Mouse (Mus musculus) kidney, adult 9 months (tissue): Measurements from ENCODE around the gene Rasgef1c.

ENCODE experiments used
- DNase-seq: peaks from one replicate; pipeline ENCODE4 v3.0.0; 2022

Rasgef1c gene

DNA sequence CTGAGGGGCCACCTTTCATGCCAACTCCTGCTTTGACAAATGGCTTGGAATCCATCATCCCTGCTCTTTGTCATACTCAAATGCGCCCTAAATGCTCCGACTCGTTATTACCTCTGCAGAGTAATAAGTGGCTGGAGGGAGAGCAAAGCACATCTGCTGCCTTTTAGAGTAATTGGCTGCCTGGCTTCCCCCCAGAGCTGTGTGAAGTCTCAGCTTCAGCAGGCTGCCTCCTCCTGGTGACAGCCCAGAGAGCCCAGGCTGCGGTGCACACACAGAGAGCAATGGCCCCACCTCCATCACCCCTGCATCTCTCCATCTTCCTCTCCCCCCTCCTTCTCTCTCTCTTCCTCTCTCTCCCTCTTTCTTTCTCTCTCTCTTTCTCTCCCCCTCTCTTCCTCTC, 25.5 kb downstream of the Rasgef1c start:
- DNase-seq: no peak

DNA sequence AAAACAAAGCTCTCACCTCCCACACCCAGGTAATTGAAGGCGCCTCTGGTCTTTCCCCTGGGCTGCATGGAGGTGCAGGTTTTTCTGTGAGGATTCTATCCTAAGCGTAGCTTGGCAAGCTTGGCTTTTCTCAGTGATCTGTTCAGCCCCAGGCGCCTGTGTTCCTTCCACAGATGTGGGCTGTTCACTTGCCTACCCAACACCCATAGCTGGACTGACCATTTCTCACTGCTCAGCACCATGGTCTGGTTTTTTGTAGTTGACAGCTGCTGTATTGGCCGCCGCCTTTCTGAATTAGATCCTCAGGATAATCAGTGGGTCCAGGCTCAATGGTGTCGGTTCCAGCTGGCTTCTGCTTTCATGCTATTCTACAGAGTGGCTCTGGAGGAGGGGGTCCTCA, 26.0 kb downstream of the Rasgef1c start:
- DNase-seq: no peak

DNA sequence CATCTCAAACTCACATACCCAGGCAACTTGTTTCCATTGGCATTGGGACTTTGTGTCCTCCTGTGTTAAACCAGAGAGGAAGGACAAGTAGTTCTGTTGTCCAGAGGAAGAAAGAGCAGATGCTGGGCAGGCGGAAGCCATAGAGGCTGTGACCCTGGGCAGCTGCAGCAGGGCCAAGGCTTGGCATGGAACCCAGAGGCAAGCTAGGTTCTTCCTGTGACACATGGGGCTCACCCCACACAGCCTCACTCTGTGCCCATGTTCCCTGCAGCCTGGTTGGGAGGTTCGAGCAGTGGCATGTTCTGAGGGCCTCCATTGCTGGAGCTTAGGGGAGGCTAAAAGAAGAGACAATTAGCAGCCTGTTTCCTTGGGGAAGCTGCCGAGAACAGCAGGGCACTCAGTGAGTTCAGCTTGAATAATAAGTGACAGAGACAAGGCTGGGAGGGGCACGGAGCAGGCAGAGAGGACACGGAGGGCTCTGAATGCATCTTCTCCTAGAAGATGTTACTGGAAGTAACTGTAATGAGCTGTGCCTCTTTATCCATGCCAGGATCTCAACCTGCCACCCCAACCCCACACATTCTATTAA, 29.5 kb downstream of the Rasgef1c start:
- no peak for DNase-seq

DNA sequence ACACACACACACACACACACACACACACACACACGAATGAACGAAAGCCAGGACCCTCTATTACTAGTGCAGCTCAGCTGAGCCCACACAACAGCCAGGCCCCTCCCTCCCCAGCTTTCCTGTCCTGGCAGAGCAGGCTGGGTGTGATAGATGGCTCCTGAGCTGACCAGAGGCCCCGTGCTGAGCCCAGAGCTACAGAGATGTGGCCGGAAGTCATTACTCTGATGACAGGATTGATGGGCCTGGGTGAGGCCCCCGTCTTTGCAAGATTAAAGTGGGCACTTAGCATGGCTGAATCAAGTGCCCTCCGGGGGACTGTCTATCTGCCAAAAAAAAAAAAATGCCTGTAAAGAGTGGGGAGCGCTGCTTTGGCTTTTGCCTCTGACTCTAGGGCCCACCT, 30.2 kb downstream of the Rasgef1c start:
- DNase-seq: peak; percentile 5

DNA sequence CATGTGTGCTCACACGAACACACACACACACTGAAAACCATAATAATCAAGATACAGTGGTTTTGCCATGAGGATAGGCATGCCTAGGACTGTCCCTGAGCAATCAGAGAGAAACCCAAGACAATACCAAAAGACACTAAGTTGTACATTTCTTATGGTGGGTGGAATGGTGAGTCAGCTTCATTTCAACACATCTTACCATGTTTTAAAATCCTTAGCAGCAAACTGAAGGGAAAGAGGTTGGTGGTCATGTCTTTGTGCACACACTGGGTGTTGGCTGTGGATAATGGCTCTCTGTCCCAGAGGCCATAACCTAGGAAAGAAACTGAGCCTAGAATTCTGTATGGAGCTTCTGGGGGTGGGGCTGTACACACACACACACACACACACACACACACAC, 32.2 kb downstream of the Rasgef1c start:
- no peak for DNase-seq

DNA sequence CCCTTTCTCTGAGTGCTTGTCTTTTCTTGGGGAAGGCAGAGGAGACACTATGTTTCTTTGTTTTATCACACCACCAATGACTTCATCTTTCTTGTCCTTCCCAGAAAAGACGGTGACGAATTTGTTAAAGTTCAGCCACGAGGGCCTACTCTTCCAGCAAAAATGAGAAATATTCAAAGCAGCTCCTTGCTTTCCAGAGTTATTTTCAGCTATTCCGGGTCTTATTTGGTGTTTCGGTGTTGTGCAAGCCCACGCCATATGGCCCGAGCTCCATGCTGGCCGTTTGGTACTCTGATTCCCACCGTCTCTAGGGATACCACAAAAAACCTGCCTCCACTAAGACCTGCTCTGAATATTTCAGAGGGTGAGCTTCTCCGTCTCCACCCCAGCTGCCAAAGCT, 32.7 kb downstream of the Rasgef1c start:
- DNase-seq: no peak

DNA sequence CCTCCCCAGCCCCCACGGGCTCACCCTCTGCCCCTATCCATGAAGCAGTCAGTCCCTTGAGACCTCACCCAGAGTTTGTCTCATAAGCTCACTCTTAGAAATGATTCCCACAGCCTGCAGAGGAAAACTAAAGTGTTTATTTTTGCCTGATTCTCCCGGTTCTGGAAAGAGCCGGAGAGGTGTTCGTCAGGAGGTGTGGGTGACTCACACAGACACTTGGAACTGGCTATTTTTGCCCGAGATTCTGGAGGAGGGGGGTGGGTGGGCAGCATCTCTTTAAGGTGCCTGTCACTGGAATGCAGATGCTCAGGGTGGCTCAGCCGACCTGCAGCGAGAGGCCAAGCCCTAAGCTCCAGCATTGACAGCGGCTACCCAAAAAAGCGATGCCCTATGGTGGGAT, 34.8 kb downstream of the Rasgef1c start:
- DNase-seq: no peak

DNA sequence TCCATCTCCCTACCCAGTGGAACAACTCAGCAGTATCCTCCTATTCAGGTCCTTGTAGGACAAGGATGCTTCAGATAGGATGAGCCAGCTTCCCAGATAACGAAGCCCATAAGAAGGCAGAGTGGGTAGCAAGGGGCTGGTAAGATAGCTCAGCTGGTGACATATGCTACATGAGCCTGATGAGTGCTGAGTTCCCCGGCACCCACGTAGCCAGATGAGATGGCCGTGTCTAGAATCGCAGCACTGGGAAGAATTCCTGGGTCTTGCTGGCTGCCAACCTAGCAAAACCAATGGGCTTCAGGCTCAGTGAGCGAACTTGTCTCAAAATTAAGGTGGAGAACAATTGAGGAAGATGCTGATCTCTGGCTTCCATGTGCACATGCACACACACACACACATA, 36.1 kb downstream of the Rasgef1c start:
- no peak for DNase-seq

DNA sequence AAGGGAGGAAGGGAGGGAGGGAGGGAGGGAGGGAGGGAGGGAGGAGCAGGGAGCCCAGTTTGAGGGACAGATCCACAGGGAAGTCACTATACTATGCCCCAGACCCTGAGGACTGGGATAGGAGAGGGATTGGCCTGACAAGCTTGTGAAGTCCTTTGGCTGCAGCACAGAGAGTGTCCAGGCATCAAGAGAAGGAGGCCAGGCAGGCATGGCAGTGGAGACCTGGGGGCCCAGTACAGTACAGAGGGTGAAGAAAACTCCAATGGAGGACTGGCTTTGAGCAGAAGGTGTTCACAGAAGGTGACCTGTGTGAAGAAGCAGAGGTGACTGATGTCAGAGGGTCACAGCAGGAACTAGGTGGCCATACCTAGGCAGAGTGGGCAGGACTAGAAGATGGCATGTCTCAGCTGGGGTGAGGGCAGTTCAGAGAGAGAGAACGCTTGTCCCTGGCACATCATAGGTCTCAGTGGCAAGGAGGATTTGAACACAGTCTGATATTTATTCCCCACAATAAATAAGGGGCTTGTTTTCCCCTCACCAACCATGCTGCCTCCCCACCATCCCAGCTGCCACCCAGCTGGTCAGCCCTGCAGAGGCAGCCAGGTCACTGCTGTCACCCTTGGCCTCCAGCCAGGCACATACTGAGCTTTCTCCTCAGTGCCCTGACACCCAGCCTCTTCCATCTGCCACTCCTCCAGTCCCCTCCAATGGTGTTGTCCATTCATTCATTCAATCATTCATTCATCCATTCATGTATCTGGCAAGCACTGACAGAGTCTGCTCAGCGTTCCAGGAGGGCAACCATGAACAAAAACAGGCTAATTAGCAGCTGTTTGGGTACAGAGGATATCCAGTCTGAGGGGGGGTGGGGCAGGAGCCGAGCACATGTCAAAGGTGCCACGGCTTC, 36.9 kb downstream of the Rasgef1c start:
- peak; percentile 11 for DNase-seq

DNA sequence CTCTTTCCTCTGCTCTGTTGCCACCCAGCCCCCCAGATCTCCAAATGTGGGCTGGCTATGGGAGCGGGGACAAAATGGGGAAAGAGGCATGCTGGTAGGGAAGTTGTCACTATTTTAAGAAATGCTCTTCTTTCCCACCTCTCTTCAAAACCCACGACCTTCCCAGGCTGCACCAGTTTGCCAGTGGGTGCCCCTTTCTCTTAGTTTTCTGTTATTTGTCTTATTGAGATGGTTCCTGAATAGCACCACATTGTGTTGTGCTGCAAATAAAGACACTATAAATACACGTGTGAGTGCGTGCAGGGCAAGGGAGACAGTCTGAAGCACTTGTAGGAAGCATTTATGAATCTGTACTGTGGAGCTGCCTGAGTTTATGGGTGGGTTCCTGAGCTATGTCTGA, 41.2 kb downstream of the Rasgef1c start:
- DNase-seq: no peak

DNA sequence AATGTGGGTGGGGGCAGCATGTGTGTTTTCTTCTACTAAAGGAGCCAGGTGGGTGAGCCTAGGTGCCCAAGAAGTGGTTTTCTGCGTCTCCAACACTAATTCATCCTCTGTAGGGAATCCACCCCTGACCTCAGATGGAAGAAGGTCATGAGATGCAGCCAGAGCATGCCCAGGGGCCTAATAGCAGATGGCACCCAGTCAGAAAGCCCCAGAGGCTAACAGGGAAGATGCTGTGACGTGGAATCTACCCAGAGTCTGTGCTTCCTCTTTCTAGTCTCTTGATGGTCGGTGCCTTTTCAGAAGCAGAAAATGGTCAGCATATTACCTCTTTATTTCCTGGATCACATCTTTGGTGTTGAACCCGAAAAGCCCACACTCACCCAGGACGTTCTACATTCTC, 42.3 kb downstream of the Rasgef1c start:
- DNase-seq: no peak

DNA sequence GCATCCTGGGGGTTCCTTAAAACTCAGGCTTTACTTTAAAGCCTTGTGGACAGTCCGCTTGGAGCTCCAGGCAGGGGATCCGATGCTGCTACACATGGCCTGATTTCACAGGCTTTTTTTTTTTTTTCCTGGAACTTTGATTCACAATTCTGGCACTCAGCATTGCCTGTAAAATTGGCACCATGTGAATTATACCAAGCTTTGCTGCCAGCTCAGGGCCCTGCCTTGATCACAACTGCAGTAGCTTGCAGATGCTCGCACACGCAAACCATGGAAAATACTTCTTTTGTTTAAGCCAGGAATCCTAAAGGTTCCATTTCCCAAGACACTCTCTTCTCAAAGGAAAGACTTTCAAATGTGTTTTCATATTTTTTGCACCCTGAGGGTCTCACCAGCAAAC, 44.1 kb downstream of the Rasgef1c start:
- no peak for DNase-seq

DNA sequence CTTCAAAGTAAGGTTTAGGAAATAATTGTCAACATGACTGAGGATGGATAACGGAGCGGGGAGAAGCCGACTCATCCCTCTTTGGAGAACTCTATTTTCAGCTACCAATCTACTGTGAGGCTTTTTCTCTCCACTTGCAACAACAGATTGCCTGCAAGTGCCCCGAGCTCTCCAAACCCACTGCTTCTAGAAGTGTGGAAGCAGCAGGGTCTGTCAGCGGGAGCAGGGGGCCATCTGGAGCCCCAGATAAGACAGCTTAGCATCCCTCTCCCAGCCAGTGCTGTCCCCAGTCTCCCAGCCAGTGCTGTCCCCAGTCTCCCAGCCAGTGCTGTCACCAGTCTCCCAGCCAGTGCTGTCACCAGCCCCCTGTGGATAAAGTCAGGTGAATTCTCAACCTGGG, 48.2 kb downstream of the Rasgef1c start:
- no peak for DNase-seq

DNA sequence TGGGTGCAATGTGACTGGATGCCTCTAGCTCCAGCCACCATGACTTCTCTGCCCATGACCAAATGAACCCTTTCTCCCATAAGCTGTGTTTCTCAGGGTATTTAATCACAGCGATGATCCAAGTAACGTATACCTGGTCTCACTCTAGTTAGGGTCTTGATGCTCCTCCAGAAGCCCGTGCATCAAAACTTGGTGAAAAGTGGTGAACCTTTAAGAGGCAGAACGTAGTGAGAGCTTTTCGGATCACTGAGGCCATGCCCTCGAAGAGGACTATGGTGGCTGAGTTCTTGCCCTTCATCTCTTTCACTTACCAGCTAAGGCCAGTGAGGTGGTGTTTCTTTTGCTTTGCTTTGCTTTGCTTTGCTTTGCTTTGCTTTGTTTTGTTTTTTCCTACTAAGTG, 52.0 kb downstream of the Rasgef1c start:
- DNase-seq: no peak

DNA sequence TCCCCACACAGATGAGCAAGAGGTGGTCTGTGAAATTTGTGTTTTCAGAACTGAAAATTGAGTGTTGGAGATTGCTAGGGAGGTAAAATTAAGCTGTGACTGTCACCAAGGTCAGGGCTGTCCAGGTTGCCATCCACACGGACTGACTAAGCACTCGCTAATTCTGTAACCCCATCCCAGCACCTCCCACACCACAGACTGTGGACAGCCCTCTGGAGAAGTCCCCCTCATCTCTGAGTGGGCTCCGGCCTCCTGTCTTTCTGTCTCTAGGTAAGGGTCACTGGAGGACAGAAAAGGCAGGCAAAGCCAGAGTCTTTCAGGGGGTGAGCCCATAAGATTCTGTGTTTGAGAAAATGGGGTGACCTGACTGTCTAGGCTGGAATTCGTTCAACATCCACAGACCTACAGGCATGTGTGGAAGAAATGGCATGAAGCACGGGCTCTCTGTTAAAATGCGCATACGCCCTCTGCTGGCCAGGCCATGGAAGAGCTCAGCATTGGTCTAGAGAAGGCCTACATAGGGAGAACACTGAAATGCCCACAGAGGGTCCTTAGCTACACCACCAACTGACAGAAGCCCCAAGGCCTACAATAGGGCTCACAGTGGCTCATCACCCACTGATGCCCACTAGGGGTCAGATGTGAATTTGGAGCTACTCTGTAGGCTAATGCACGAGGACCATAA, 54.1 kb downstream of the Rasgef1c start:
- DNase-seq: peak; percentile 68

DNA sequence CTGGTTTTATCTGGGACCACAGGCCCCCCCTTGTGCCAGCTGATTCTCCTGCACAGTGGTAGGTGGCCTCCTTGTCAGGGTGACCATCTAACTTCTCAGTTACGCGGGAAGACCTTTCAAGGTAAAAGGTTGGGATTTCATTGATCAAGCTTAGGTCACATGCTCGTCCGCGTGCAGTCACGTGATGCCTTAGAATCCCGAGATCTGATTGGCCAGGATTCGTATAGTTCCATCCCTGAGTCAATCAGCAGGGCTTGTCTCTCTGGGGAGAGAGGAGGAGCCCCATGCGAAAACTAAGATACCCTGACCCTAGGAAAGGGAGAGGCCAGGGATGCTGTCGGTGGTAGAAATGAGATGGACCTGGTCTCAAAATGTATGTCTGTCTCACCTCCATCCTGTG, 56.4 kb downstream of the Rasgef1c start:
- DNase-seq: no peak

DNA sequence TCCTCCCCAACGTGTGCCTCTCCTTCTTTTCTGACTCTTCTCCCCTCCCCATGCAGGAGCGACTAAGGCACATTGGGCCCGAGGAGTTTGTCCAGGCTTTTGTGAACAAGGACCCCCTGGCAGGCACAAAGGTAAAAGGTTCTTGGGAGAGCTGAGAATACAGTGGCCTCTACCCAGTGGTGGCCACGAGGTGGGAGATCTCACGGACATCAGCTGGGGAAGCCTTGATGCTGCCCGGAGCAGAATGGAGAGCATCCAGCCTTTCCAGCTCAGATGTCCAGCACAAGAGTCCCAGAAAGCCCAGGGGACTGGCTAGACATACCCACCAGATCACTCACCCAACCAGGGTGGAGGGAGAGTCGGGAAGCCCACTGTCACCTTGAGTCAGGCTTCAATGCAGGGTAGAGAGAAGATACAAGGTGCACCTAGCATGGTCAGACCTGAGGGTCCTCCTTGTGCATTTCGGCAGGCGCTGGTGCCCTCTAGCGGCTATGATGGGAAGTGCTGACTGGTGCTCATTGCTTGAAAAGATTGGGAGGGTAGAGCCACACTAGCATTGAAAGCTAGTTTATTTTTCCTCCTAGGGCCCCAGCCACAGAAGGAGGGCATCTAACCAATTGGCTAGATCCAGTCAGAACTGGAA, 59.6 kb downstream of the Rasgef1c start:
- peak; percentile 49 for DNase-seq

DNA sequence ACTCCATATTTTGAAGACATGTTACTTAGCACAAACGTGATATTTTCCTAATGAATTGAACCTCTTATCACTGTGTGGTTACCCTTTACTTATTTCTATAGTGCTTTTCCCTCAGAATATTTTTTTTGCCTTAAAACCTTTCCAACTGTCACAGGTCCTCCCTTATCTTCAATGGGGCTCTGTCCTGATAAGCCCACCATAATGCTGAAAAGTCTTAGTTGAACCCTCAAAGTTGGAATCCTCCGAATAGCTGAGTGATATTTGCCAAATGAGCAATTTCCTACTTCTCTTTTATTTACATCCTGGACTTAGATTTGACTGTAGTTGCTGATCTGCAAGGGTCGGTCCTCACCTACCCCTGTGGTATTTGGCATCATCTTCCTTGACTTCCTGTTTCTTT, 63.7 kb downstream of the Rasgef1c start:
- DNase-seq: no peak

DNA sequence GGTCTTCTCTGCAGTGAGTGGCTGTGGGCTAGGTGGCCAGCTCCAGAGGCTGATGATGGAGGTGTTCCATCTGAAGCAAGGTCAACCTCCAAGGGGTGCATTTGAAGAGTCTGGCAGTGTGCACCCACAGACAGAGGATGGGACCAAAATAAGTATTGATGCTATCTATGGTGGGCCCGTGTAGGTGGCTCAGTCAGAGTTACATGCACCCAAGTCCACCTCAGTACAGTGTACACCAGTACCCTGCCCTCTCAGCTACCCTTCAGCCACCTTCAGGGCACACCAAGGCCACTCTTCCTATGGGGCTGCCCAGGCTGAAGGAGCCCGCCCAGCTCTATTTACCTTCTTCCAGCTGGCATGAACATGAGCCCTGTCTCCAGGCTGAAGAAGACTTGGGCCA, 68.1 kb downstream of the Rasgef1c start:
- no peak for DNase-seq

DNA sequence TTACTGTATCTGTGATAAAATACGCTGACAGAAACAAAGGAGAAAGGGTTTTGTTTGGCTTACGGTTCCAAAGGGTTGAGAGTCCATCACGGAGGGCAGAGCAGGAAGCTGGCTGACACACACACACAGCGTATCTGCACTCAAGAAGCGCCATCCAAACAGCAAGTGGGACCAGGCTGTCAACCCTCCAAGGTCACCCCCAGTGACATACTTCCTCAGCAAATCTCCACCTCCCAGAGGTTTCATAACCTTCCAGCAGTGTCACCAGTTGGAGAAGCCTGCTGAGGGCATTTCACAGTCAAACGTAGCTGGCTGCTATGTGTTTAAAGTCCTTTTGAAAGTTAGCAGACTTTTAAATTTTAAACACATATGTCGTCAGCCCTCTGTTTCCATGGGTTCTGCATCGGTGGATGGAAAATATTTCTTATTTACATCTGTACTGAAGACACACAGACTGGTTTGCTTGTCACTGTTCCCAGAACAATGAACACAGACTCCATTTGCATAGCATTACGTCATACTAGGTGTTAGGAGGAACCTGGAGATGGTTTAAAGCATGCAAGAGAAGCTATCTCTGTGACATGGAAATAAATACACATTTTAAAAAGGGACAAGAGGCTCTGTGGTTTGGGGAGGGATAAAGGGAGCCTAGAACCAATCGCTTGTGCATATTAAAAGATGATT, 72.2 kb downstream of the Rasgef1c start:
- DNase-seq: no peak

DNA sequence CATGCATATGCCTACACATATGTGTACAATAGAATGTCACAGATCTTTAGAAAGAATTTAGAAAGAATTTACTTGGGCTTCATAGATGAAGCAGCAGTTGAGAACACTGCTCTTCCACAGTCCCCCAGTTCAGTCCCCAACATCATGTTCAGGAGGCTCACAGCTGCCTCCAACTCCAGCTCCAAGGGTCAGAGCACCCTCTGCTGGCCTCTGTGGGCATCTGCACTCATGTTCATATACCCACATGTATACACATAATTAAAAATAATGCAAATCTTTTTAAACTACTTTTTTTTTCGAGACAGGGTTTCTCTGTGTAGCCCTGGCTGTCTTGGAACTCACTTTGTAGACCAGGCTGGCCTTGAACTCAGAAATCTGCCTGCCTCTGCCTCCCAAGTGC, 73.0 kb downstream of the Rasgef1c start:
- no peak for DNase-seq

DNA sequence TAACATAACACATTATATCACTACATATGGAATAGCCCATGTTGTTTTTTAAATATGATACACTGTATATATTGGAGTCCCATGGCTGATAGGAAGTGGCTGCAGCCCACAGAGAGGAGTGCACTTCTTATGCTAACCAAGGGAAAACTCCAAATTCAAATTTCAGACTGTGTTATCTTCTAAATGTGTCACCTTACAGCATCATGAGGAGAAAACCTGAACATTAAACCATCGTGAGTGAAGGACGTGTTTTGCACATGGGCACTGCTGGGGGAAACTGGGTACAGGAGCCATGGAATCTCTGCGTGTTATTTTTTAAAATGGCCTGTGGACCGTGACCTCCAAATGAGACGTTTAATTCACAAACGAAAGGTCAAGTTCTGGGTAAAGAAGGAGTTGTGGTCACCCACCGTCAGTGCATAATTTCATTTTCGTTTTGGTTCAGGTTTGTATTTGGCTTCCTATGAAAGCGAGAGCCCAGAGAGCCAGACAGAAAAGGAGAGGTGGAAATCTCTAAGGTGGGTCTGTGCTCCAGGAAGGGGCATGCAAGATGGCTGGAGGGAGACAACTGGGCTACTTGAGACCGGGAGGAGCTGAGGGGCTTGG, 76.4 kb downstream of the Rasgef1c start:
- DNase-seq: no peak

DNA sequence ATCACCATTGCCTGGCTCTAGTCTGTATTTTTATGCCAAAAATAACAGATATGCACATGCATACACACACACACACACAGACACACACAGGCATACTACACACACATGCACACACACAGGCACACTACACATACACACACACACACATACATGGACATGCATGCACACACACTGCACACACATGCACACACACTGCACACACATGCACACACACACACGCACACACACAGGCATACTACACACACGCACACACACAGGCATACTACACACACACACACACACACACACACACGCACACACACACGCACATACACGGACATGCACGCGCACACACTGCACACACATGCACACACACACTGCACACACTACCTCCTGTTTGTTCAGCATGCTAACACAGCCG, 77.3 kb downstream of the Rasgef1c start:
- no peak for DNase-seq
